Mouse (Mus musculus) forebrain, postnatal 0 days (tissue): ENCODE results near the gene Stoml3. TPM values are rescaled to one million over a fixed set of nuclear protein-coding genes. Genes with fewer than 3 reads are reported as not detected.

ENCODE experiments used
- ATAC-seq: fragments of 200-750 bp; cut with Nextera tagmentation; 2 replicates; pipeline ENCODE4 v1.8.0; 2017; ENCODE audit warnings: mild to moderate bottlenecking, moderate library complexity
- DNase-seq: peaks from one replicate; pipeline ENCODE4 v3.0.0-alpha.2; 2015
- H3K27ac ChIP-seq: fragments of 300-500 bp; sonication (generic); 2 replicates; pipeline ENCODE4 v1.5.1; 2014; ENCODE audit warnings: low read depth, mild to moderate bottlenecking, antibody characterized with exemption, low read length, moderate library complexity, mixed read lengths
- H3K27me3 ChIP-seq: fragments of 300-500 bp; sonication (generic); 2 replicates; pipeline ENCODE4 v1.6.1; 2014; ENCODE audit warnings: mild to moderate bottlenecking, low read length, mixed read lengths; ENCODE audit not compliant: insufficient read depth
- H3K36me3 ChIP-seq: fragments of 300-500 bp; sonication (generic); 2 replicates; pipeline ENCODE4 v1.6.1; 2014; ENCODE audit warnings: mild to moderate bottlenecking, moderate library complexity; ENCODE audit not compliant: insufficient read depth
- H3K4me1 ChIP-seq: fragments of 300-500 bp; sonication (generic); 2 replicates; pipeline ENCODE4 v1.6.1; 2014; ENCODE audit warnings: antibody characterized with exemption; ENCODE audit not compliant: insufficient read depth
- H3K4me2 ChIP-seq: fragments of 300-500 bp; sonication (generic); 2 replicates; pipeline ENCODE4 v1.6.1; 2014; ENCODE audit warnings: low read depth, mild to moderate bottlenecking, moderate library complexity
- H3K4me3 ChIP-seq: fragments of 300-500 bp; sonication (generic); 2 replicates; pipeline ENCODE4 v1.5.1; 2014; ENCODE audit warnings: low read depth, low read length, mixed read lengths
- H3K9ac ChIP-seq: fragments of 300-500 bp; sonication (generic); 2 replicates; pipeline ENCODE4 v1.6.1; 2014; ENCODE audit warnings: mild to moderate bottlenecking
- H3K9me3 ChIP-seq: fragments of 300-500 bp; sonication (generic); 2 replicates; pipeline ENCODE4 v1.6.1; 2016; ENCODE audit warnings: low read length
- CTCF ChIP-seq: sonication (generic); IDR thresholded peaks from 2 replicates; pipeline ENCODE4 v1.5.1; 2016; ENCODE audit warnings: antibody characterized with exemption, control low read depth, low read depth
- WGBS: fragments of 180-500 bp; shearing (Covaris S2); extraction: QIAGEN DNeasy Blood & Tissue Kit; methylation state at CpG from one replicate; pipeline ENCODE4 v1.1.7; 2014; 5-methylcytosine and 5-hydroxymethylcytosine counted together
- polyA plus RNA-seq: library from polyadenylated mRNA; unstranded; fragments of >200 nt; fragmentation: Nextera tagmentation; extraction: Ambion mirVana; gene quantifications from 2 replicates; pipeline ENCODE4 v1.2.1, GENCODE M21; 2015
- total RNA-seq: library from RNA; depleted of rRNA; stranded (reverse); fragments of >200 nt; gene quantifications from 2 replicates; pipeline ENCODE4 v1.2.3, GENCODE M21; 2014; rRNA removed

Stoml3 gene
- total and polyA plus RNA-seq, 2 experiments from 2014 or later = 0.19 TPM

GRCm38 (mm10) chr3:53532091-53532490 lies 43.6 kb downstream of the Stoml3 start:
- TF ChIP-seq CTCF = no peak
- Histone ChIP-seq H3K36me3 (no peaks in the 10 kb centered on the region; the same call in 1 of the 2 replicates), H3K4me1 (no peaks in the 10 kb centered on the region), H3K27me3 (no peaks in the 10 kb centered on the region), H3K4me2 (no peak overlapping the region), H3K27ac (no peak overlapping the region), H3K4me3 (no peak overlapping the region), H3K9ac (no peak overlapping the region), H3K9me3 (no peaks in the 10 kb centered on the region)
- no peak for DNase-seq
- ATAC-seq = no peak
- 87% methylated on average over 6 of the region's 6 CpGs for WGBS

- no peak for TF ChIP-seq CTCF
- Histone ChIP-seq H3K9me3 (no peaks in the 10 kb centered on the region), H3K4me3 (no peak overlapping the region), H3K27ac (no peak overlapping the region), H3K9ac (no peak overlapping the region), H3K27me3 (no peaks in the 10 kb centered on the region), H3K36me3 (no peaks in the 10 kb centered on the region), H3K4me2 (no peak overlapping the region), H3K4me1 (no peaks in the 10 kb centered on the region)
- WGBS = 89% methylated on average over 7 of the region's 7 CpGs
- DNase-seq (no peak), ATAC-seq (no peak)
These were observed 64.2 kb downstream of the Stoml3 start for GRCm38 (mm10) chr3:53552691-53553090.

- TF ChIP-seq CTCF = no peak
- Histone ChIP-seq H3K27ac (no peak overlapping the region), H3K9ac (no peak overlapping the region), H3K4me3 (no peak overlapping the region), H3K9me3 (no peaks in the 10 kb centered on the region), H3K4me2 (no peak overlapping the region), H3K4me1 (no peaks in the 10 kb centered on the region), H3K27me3 (no peaks in the 10 kb centered on the region), H3K36me3 (no peaks in the 10 kb centered on the region)
- 40% methylated on average over 10 of the region's 10 CpGs for WGBS
- no peak for ATAC-seq
- no peak for DNase-seq
These were observed 66.8 kb downstream of the Stoml3 start for GRCm38 (mm10) chr3:53555031-53555952.

- no peak for TF ChIP-seq CTCF
These were observed 69.1 kb downstream of the Stoml3 start for GRCm38 (mm10) chr3:53557388-53558214.

More at GRCm38 (mm10) chr3:53557388-53558214, 69.1 kb downstream of the Stoml3 start:
- Histone ChIP-seq H3K9ac (no peak overlapping the region), H3K27ac (no peak overlapping the region), H3K4me1 (no peaks in the 10 kb centered on the region), H3K4me3 (no peak overlapping the region), H3K9me3 (no peaks in the 10 kb centered on the region), H3K4me2 (no peak overlapping the region), H3K36me3 (no peaks in the 10 kb centered on the region), H3K27me3 (no peaks in the 10 kb centered on the region)
- 56% methylated on average over 16 of the region's 16 CpGs for WGBS
- ATAC-seq = peak; percentile 43
- no peak for DNase-seq

Other genes starting within 250 kb of the Stoml3 start
- gene Nhlrc3, start 25.3 kb upstream of the Stoml3 start, total RNA-seq = 13.8 and 14.7 TPM in 2 replicates
- gene Nhlrc3, start 25.3 kb upstream of the Stoml3 start, polyA plus RNA-seq = 5.5 and 7.0 TPM in 2 replicates
- 7.4 and 9.2 TPM in 2 replicates for gene Proser1, start 25.0 kb upstream of the Stoml3 start, total RNA-seq
- 8.0 and 12.1 TPM in 2 replicates for gene Proser1, start 25.0 kb upstream of the Stoml3 start, polyA plus RNA-seq
- 7.8 and 7.9 TPM in 2 replicates for gene Frem2, start 168.7 kb downstream of the Stoml3 start, total RNA-seq
- 1.1 and 1.5 TPM in 2 replicates for gene Frem2, start 168.7 kb downstream of the Stoml3 start, polyA plus RNA-seq